Mouse (Mus musculus) layer of hippocampus, adult 2 months (tissue): Measurements from ENCODE around the gene Ndst4. TPM values are rescaled to one million over a fixed set of nuclear protein-coding genes. Genes with fewer than 3 reads are reported as not detected.

ENCODE experiments used
- DNase-seq, 2 experiments: peaks; one replicate each; pipeline ENCODE4 v3.0.0; 2022; ENCODE audit warnings: low spot score in 2 of 2
- H3K27ac ChIP-seq: fragments of 200-600 bp; 2 replicates; pipeline ENCODE4 v1.8.1; 2022
- H3K4me3 ChIP-seq: fragments of 200-600 bp; 2 replicates; pipeline ENCODE4 v1.8.1; 2022; ENCODE audit warnings: mild to moderate bottlenecking
- CTCF ChIP-seq: fragments of 200-600 bp; conservative IDR thresholded peaks from 2 replicates; pipeline ENCODE4 v1.8.1; 2022; ENCODE audit warnings: antibody characterized with exemption, mild to moderate bottlenecking, moderate library complexity
- total RNA-seq, 2 experiments: library from RNA; stranded (reverse); gene quantifications; 2 replicates each; pipeline ENCODE4 v1.2.3; 2021

Ndst4 gene
- total RNA-seq, 2 experiments from 2014 or later: 19.2 to 22.0 TPM

GRCm38 (mm10) chr3:125673997-125674794 lies 270.3 kb downstream of the Ndst4 start:
- no peak for TF ChIP-seq CTCF

GRCm38 (mm10) chr3:125675211-125675896 lies 271.5 kb downstream of the Ndst4 start:
- Histone ChIP-seq H3K27ac (no peak overlapping the region), H3K4me3 (no peak overlapping the region)

More at GRCm38 (mm10) chr3:125673997-125674794, 270.3 kb downstream of the Ndst4 start:
- no peak for DNase-seq
- Histone ChIP-seq H3K27ac (no peak overlapping the region), H3K4me3 (no peak overlapping the region)

GRCm38 (mm10) chr3:125678924-125679323 lies 275.0 kb downstream of the Ndst4 start:
- H3K27ac ChIP-seq: no peak overlapping the region
- no peak for DNase-seq
- TF ChIP-seq CTCF: no peak
- peak overlapping the region; percentile 26; the same call in 1 of the 2 replicates for H3K4me3 ChIP-seq

More at GRCm38 (mm10) chr3:125675211-125675896, 271.5 kb downstream of the Ndst4 start:
- DNase-seq: no peak
- no peak for TF ChIP-seq CTCF

GRCm38 (mm10) chr3:125683460-125684230 lies 279.8 kb downstream of the Ndst4 start:
- TF ChIP-seq CTCF: no peak
- no peak overlapping the region for H3K4me3 ChIP-seq
- H3K27ac ChIP-seq: 0 out of 2 replicates have a peak overlapping the region, but pooled peaks have one; percentile 28
- DNase-seq: peak in 1 of 2 experiments; percentile 73

- DNase-seq: no peak
- TF ChIP-seq CTCF: no peak
- Histone ChIP-seq H3K27ac (no peak overlapping the region), H3K4me3 (no peak overlapping the region)
Measured at GRCm38 (mm10) chr3:125684583-125684982, 280.7 kb downstream of the Ndst4 start.

GRCm38 (mm10) chr3:125687601-125688000 lies 283.7 kb downstream of the Ndst4 start:
- Histone ChIP-seq H3K4me3 (no peak overlapping the region), H3K27ac (no peak overlapping the region)
- TF ChIP-seq CTCF: no peak
- DNase-seq: no peak

GRCm38 (mm10) chr3:125690948-125691347 lies 287.1 kb downstream of the Ndst4 start:
- DNase-seq: no peak
- TF ChIP-seq CTCF: no peak
- Histone ChIP-seq H3K4me3 (no peak overlapping the region), H3K27ac (no peak overlapping the region)

- no peak overlapping the region for H3K4me3 ChIP-seq
- no peak for TF ChIP-seq CTCF
- no peak overlapping the region for H3K27ac ChIP-seq
- DNase-seq: no peak
Measured at GRCm38 (mm10) chr3:125722953-125723352, 319.1 kb downstream of the Ndst4 start.

- Histone ChIP-seq H3K4me3 (no peak overlapping the region), H3K27ac (no peak overlapping the region)
- TF ChIP-seq CTCF: no peak
- DNase-seq: no peak
Measured at GRCm38 (mm10) chr3:125734945-125735344, 331.1 kb downstream of the Ndst4 start.

GRCm38 (mm10) chr3:125744468-125745141 lies 340.7 kb downstream of the Ndst4 start:
- H3K4me3 ChIP-seq: no peak overlapping the region
- TF ChIP-seq CTCF: no peak
- no peak overlapping the region for H3K27ac ChIP-seq
- no peak for DNase-seq

- Histone ChIP-seq H3K4me3 (no peak overlapping the region), H3K27ac (no peak overlapping the region)
- TF ChIP-seq CTCF: no peak
- DNase-seq: no peak
Measured at GRCm38 (mm10) chr3:125745142-125745496, 341.2 kb downstream of the Ndst4 start.

- H3K4me3 ChIP-seq: no peak overlapping the region
- no peak for TF ChIP-seq CTCF
- no peak overlapping the region for H3K27ac ChIP-seq
- no peak for DNase-seq
Measured at GRCm38 (mm10) chr3:125746367-125746766, 342.5 kb downstream of the Ndst4 start.

- H3K27ac ChIP-seq: no peak overlapping the region
- no peak overlapping the region for H3K4me3 ChIP-seq
- TF ChIP-seq CTCF: no peak
- no peak for DNase-seq
Measured at GRCm38 (mm10) chr3:125756911-125757310, 353.0 kb downstream of the Ndst4 start.
